Mouse (Mus musculus): ENCODE results near the gene Samt3. TPM values are rescaled to one million over a fixed set of nuclear protein-coding genes. Genes with fewer than 3 reads are reported as not detected.

The Samt3 gene
- not detected in 2 replicates for total RNA-seq (2023)

GRCm38 (mm10) chrX:86043899-86044298 is at the start of gene Samt3:
Gene Samt3, plus strand, starts transcription at chrX:86044199.

Other genes starting within 250 kb of the Samt3 start
- gene 5430427O19Rik, start 173.8 kb upstream of the Samt3 start, total RNA-seq (2023) = 4.9 and 6.0 TPM in 2 replicates
- gene Nr0b1, start 147.6 kb downstream of the Samt3 start, total RNA-seq (2023) = not detected in 2 replicates